Mouse (Mus musculus) MEL (cell line): ENCODE data around the gene Tldc2.

Experiments
- CTCF ChIP-seq, 3 experiments: IDR thresholded peaks in 2 of 3; conservative IDR thresholded peaks in 1 of 3; 2 replicates each; pipeline ENCODE4 v1.5.1; 2011 to 2012; ENCODE audit warnings: low read length in 3 of 3, low read depth in 2 of 3, mild to moderate bottlenecking in 2 of 3, improper control_type of control experiment in 1 of 3, inconsistent platforms in 1 of 3, mixed read lengths in 1 of 3, moderate library complexity in 1 of 3; ENCODE audit not compliant: control insufficient read depth in 1 of 3, insufficient read depth in 1 of 3, poor library complexity in 1 of 3, severe bottlenecking in 1 of 3
- EP300 ChIP-seq, 2 experiments: IDR thresholded peaks; 2 replicates each; pipeline ENCODE4 v1.6.1; 2011; ENCODE audit warnings: improper control_type of control experiment in 2 of 2, low read length in 2 of 2, low read depth in 1 of 2, mild to moderate bottlenecking in 1 of 2
- GABPA ChIP-seq: IDR thresholded peaks from 2 replicates; pipeline ENCODE4 v1.6.1; 2012; ENCODE audit warnings: low read depth, mild to moderate bottlenecking, inconsistent platforms, low read length, improper control_type of control experiment, moderate library complexity
- HCFC1 ChIP-seq: IDR thresholded peaks from 2 replicates; pipeline ENCODE4 v1.6.1; 2012; ENCODE audit warnings: low read depth, mild to moderate bottlenecking, inconsistent platforms, low read length, improper control_type of control experiment, moderate library complexity
- MAX ChIP-seq: IDR thresholded peaks from 2 replicates; pipeline ENCODE4 v1.6.1; 2011; ENCODE audit warnings: low read length, improper control_type of control experiment
- MAZ ChIP-seq: IDR thresholded peaks from 2 replicates; pipeline ENCODE4 v1.6.1; 2012; ENCODE audit warnings: low read depth, mild to moderate bottlenecking, inconsistent platforms, low read length, improper control_type of control experiment
- POLR2A ChIP-seq, 2 experiments: IDR thresholded peaks; 2 replicates each; pipeline ENCODE4 v1.6.1; 2011 to 2012; ENCODE audit warnings: low read length in 2 of 2, mild to moderate bottlenecking in 2 of 2, control low read depth in 1 of 2, improper control_type of control experiment in 1 of 2, low read depth in 1 of 2, moderate library complexity in 1 of 2; ENCODE audit not compliant: control insufficient read depth in 1 of 2, insufficient read depth in 1 of 2, poor library complexity in 1 of 2
- POLR2AphosphoS2 ChIP-seq: IDR thresholded peaks from 2 replicates; pipeline ENCODE4 v1.6.1; 2011; ENCODE audit warnings: low read length, improper control_type of control experiment
- SMC3 ChIP-seq: IDR thresholded peaks from 2 replicates; pipeline ENCODE4 v1.6.1; 2011; ENCODE audit warnings: low read depth, low read length, improper control_type of control experiment
- TAL1 ChIP-seq: IDR thresholded peaks from 2 replicates; pipeline ENCODE4 v1.6.1; 2012; ENCODE audit warnings: mild to moderate bottlenecking, inconsistent platforms, low read length, moderate library complexity, mixed read lengths
- TCF12 ChIP-seq: IDR thresholded peaks from 2 replicates; pipeline ENCODE4 v1.6.1; 2014; ENCODE audit warnings: low read depth, mild to moderate bottlenecking, inconsistent platforms, low read length, improper control_type of control experiment, moderate library complexity
- ZKSCAN1 ChIP-seq: IDR thresholded peaks from 2 replicates; pipeline ENCODE4 v1.6.1; 2012; ENCODE audit warnings: low read depth, mild to moderate bottlenecking, inconsistent platforms, low read length, improper control_type of control experiment, moderate library complexity

DNA sequence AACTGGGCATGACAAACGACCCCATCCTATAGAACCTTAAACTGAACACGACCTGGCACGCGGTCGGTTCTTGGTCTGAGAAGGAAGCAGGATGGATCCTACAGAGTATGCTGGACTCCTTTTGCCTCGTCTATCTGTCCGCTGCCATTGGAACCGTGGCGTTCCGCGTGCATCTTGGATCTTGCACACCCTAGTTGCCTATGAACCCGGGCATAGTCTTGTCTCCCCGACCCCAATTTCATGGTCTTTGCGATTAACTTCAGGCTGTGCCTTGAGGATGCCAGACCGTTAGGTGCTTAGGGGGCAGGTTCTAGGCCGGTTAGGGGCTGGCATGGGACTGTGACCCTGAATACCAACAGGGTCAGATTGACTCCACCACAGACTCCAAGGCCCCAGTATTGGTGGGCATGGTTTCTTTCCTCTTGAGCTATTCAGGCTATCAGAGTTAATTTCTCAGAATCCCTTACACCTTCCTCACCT is 7.1 kb upstream of the Tldc2 start:
- TF ChIP-seq ZKSCAN1 (no peak), MAX (no peak), CTCF (IDR thresholded peaks at IDR 0.05 in 2 of 3, conservative IDR thresholded peaks at IDR 0.05 in 1 of 3; ENCODE audit: control insufficient read depth in 1 of 3, insufficient read depth in 1 of 3, low read depth in 2 of 3, low read length in 3 of 3, poor library complexity in 1 of 3, severe bottlenecking in 1 of 3) (no peak), HCFC1 (no peak), GABPA (no peak), EP300 (IDR thresholded peaks at IDR 0.05; ENCODE audit: low read depth in 1 of 2, low read length in 2 of 2) (no peak), SMC3 (no peak), TCF12 (no peak), TAL1 (no peak), POLR2A (IDR thresholded peaks at IDR 0.05; ENCODE audit: control insufficient read depth in 1 of 2, insufficient read depth in 1 of 2, low read depth in 1 of 2, low read length in 2 of 2, poor library complexity in 1 of 2) (no peak), POLR2AphosphoS2 (no peak), MAZ (no peak)
